Mouse (Mus musculus): ENCODE measurements around the gene Gm21970.

DNA sequence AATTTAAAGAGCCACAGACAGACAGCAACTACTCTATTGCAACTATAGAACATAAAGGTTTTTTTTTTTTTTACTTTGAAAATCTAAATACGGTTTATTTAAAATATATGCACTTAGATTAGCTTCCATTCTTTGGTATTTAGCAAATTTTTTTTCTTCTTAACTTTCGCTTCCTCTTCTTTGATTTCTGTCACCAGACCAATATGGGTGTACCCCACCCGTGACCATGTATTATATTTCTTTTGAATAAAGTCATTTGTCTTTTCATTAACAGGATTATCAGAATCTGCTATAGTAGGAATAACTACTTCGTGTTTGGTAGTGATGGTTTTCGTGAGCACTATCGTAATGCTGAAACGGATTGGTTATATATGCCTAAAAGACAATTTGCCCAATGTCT lies 7.4 kb downstream of the Gm21970 start:
- TF ChIP-seq POLR2A (IDR thresholded peaks at IDR 0.05; ENCODE audit: extremely low read depth, insufficient read depth, low read length) (no peak), CTCF (IDR thresholded peaks at IDR 0.05; ENCODE audit: extremely low read depth, insufficient read depth, low read length) (no peak)
